Mouse (Mus musculus) brain, adult 10 weeks (tissue): ENCODE data around the gene Ces1f. TPM values are rescaled to one million over a fixed set of nuclear protein-coding genes. Genes with fewer than 3 reads are reported as not detected.

ENCODE experiments used
- polyA plus RNA-seq: library from polyadenylated mRNA; stranded (reverse); fragments of 350-450 nt; fragmentation: Illumina TruSeq; extraction: RNeasy Lipid Tissue Mini Kit (QIAGEN cat#74804); gene quantifications from one replicate; pipeline ENCODE4 v1.2.3, GENCODE M21; 2015; ENCODE audit warnings: low read depth, low replicate concordance

Gene Ces1f
- polyA plus RNA-seq: not detected

DNA sequence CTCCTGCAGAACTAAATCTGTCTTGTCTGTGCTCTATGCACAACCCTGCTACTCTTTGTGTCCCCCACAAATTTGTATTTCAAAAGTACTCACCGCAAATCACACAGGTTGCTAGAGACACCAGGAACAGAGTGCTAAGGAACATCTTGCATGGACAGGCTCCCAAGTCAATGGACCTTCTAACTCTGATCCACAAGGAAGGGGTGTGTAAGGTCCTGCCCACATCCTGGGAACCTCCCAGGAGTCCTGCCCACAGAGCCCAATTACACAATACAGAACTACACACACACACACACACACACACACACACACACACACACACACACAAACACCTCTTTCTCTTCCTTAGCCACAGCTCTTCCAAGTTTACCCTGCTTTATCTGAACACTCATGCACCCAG, at the start of gene Ces1f:
Gene Ces1f, minus strand, starts transcription at position 192 of the 400 bp plus-strand sequence.

DNA sequence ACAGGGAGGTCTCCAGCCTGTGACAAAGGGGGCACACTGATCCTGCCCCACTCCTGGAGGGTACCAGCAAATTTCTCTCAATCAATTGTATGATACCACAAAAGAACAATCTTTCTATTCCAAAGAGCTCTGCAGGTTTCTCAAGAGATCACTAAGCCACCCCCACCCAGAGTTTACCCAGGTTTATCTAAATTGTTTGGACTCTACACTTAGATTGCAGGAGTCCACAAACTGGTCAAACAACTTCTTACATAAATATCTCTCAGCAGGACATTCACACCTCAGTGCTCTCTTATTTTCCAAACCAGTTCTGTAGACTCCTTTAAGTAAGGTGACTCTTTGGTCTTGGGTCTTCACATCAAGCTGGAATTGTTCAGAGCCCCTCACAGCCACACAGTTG, 50.1 kb downstream of the Ces1f start, which contains the start of gene Ces1e:
Gene Ces1e, minus strand, starts transcription at position 174 of the 400 bp plus-strand sequence.

Other genes with a start within 250 kb of the Ces1f start
- gene Ces1a, start 231.6 kb downstream of the Ces1f start, polyA plus RNA-seq: not detected
- gene Ces1b, start 199.7 kb downstream of the Ces1f start, polyA plus RNA-seq: not detected
- gene Ces1c, start 148.5 kb downstream of the Ces1f start, polyA plus RNA-seq: 0.40 TPM
- gene Ces1d, start 81.9 kb downstream of the Ces1f start, polyA plus RNA-seq: 0.62 TPM
- not detected for gene Ces1e, start 50.1 kb downstream of the Ces1f start, polyA plus RNA-seq
- 0.18 TPM for gene Ces1g, start 57.6 kb upstream of the Ces1f start, polyA plus RNA-seq
- not detected for gene Ces1h, start 100.0 kb upstream of the Ces1f start, polyA plus RNA-seq